ENCODE assay signal across 14 mouse cellular contexts in genomic region chr14:104297316-104298311, GRCm38 (mm10).
DNase-seq lines count a peak whose midpoint lies in the region; ATAC-seq lines count a peak whose summit lies in the region.
"Had no signal": no experiment of that assay in that cellular context is flagged by ENCODE, and none has a peak within 500 bp of the region (broad histone marks: within the 10 kb centered on the region; RNA-seq: fewer than 3 reads in every experiment).

No protein-coding gene starts in this region.

- H3K36me3 ChIP-seq in embryonic facial prominence, embryonic 11.5 days (replicated peaks; ENCODE audit: control insufficient read depth, insufficient read depth, low read depth, low read length) = no peaks in the 10 kb centered on the region
- no peaks in the 10 kb centered on the region for H3K36me3 ChIP-seq in embryonic facial prominence, embryonic 10.5 days (replicated peaks)
- H3K36me3 ChIP-seq in forebrain, embryonic 12.5 days (replicated peaks) = no peaks in the 10 kb centered on the region
- no peaks in the 10 kb centered on the region for H3K36me3 ChIP-seq in limb, embryonic 10.5 days
- H3K36me3 ChIP-seq in neural tube, embryonic 15.5 days = no peaks in the 10 kb centered on the region
- H3K36me3 ChIP-seq in kidney, embryonic 14.5 days (ENCODE audit: control insufficient read depth, insufficient read depth, low read length) = no peaks in the 10 kb centered on the region
- H3K36me3 ChIP-seq: kidney, embryonic 15.5 days had no signal

- H3K4me1 ChIP-seq in embryonic facial prominence, embryonic 11.5 days (ENCODE audit: control insufficient read depth, insufficient read depth, low read length) = no peaks in the 10 kb centered on the region
- H3K4me1 ChIP-seq in embryonic facial prominence, embryonic 10.5 days = peaks cover 8% of the 10 kb centered on the region; the same call in 1 of the 2 replicates
- peaks cover 30% of the 10 kb centered on the region for H3K4me1 ChIP-seq in forebrain, embryonic 12.5 days
- H3K4me1 ChIP-seq in limb, embryonic 10.5 days = peaks cover 40% of the 10 kb centered on the region
- peaks cover 11% of the 10 kb centered on the region; the same call in 1 of the 2 replicates for H3K4me1 ChIP-seq in neural tube, embryonic 15.5 days
- H3K4me1 ChIP-seq in kidney, embryonic 14.5 days (ENCODE audit: control insufficient read depth, insufficient read depth, low read length) = no peaks in the 10 kb centered on the region

- no peaks in the 10 kb centered on the region for H3K27me3 ChIP-seq in embryonic facial prominence, embryonic 11.5 days (ENCODE audit: control insufficient read depth, insufficient read depth, low read length)
- no peaks in the 10 kb centered on the region for H3K27me3 ChIP-seq in embryonic facial prominence, embryonic 10.5 days (replicated peaks; ENCODE audit: low read depth, poor library complexity, severe bottlenecking)
- peaks cover 52% of the 10 kb centered on the region for H3K27me3 ChIP-seq in forebrain, embryonic 12.5 days
- H3K27me3 ChIP-seq in limb, embryonic 10.5 days (ENCODE audit: low read depth, poor library complexity, severe bottlenecking) = no peaks in the 10 kb centered on the region
- peaks cover 6% of the 10 kb centered on the region for H3K27me3 ChIP-seq in neural tube, embryonic 15.5 days (replicated peaks)
- no peaks in the 10 kb centered on the region for H3K27me3 ChIP-seq in kidney, embryonic 14.5 days (ENCODE audit: control insufficient read depth, insufficient read depth, low read length)
- H3K27me3 ChIP-seq: kidney, embryonic 15.5 days had no signal

- H3K27ac ChIP-seq in embryonic facial prominence, embryonic 11.5 days (replicated peaks; ENCODE audit: low read depth, low read length) = no peak overlapping the region
- H3K27ac ChIP-seq in embryonic facial prominence, embryonic 10.5 days (replicated peaks) = no peak overlapping the region
- no peak overlapping the region for H3K27ac ChIP-seq in forebrain, embryonic 12.5 days
- 0 out of 2 replicates have a peak overlapping the region, but pooled peaks have one; percentile 4 for H3K27ac ChIP-seq in limb, embryonic 10.5 days
- no peak overlapping the region for H3K27ac ChIP-seq in neural tube, embryonic 15.5 days (replicated peaks)
- H3K27ac ChIP-seq in kidney, embryonic 14.5 days (ENCODE audit: low read depth, low read length) = no peak overlapping the region
- H3K27ac ChIP-seq: kidney, embryonic 15.5 days had no signal

- H3K9ac ChIP-seq in embryonic facial prominence, embryonic 11.5 days (replicated peaks; ENCODE audit: low read length) = no peak overlapping the region
- H3K9ac ChIP-seq in forebrain, embryonic 12.5 days = no peak overlapping the region
- no peak overlapping the region for H3K9ac ChIP-seq in neural tube, embryonic 15.5 days (replicated peaks)
- no peak overlapping the region for H3K9ac ChIP-seq in kidney, embryonic 14.5 days (ENCODE audit: low read depth, low read length)
- H3K9ac ChIP-seq: kidney, embryonic 15.5 days had no signal

- 53% methylated on average over 15 of the region's 15 CpGs for WGBS in embryonic facial prominence, embryonic 11.5 days
- WGBS in embryonic facial prominence, embryonic 10.5 days = 56% methylated on average over 15 of the region's 15 CpGs
- 13% methylated on average over 15 of the region's 15 CpGs for WGBS in forebrain, embryonic 12.5 days
- WGBS in limb, embryonic 10.5 days = 41% methylated on average over 15 of the region's 15 CpGs
- 20% methylated on average over 15 of the region's 15 CpGs for WGBS in neural tube, embryonic 15.5 days
- WGBS in kidney, embryonic 14.5 days = 37% methylated on average over 15 of the region's 15 CpGs

- no peak overlapping the region for H3K4me2 ChIP-seq in embryonic facial prominence, embryonic 11.5 days (ENCODE audit: low read depth, low read length)
- no peak overlapping the region for H3K4me2 ChIP-seq in forebrain, embryonic 12.5 days
- no peak overlapping the region for H3K4me2 ChIP-seq in neural tube, embryonic 15.5 days
- H3K4me2 ChIP-seq in kidney, embryonic 14.5 days (replicated peaks; ENCODE audit: low read depth, low read length) = no peak overlapping the region
- H3K4me2 ChIP-seq: kidney, embryonic 15.5 days had no signal

- no peaks in the 10 kb centered on the region for H3K9me3 ChIP-seq in embryonic facial prominence, embryonic 11.5 days (replicated peaks; ENCODE audit: control insufficient read depth, low read length)
- H3K9me3 ChIP-seq in embryonic facial prominence, embryonic 10.5 days = no peaks in the 10 kb centered on the region
- no peaks in the 10 kb centered on the region for H3K9me3 ChIP-seq in forebrain, embryonic 12.5 days
- H3K9me3 ChIP-seq in limb, embryonic 10.5 days (replicated peaks) = no peaks in the 10 kb centered on the region
- no peaks in the 10 kb centered on the region for H3K9me3 ChIP-seq in neural tube, embryonic 15.5 days (replicated peaks)
- no peaks in the 10 kb centered on the region for H3K9me3 ChIP-seq in kidney, embryonic 14.5 days (ENCODE audit: control insufficient read depth, low read length)
- H3K9me3 ChIP-seq: kidney, embryonic 15.5 days had no signal

- ATAC-seq in embryonic facial prominence, embryonic 11.5 days (replicated peaks; ENCODE audit: insufficient number of reproducible peaks, low FRiP score, low TSS enrichment, low read depth) = peak; percentile 82
- peak; percentile 94 for ATAC-seq in forebrain, embryonic 12.5 days (ENCODE audit: low FRiP score)
- peak; percentile 77 for ATAC-seq in neural tube, embryonic 15.5 days (ENCODE audit: low FRiP score)
- ATAC-seq in kidney, embryonic 14.5 days (ENCODE audit: low FRiP score, low TSS enrichment) = no peak
- ATAC-seq: lung, postnatal 0 days had no signal

- H3K4me3 ChIP-seq in embryonic facial prominence, embryonic 11.5 days (ENCODE audit: low read depth, low read length) = no peak overlapping the region
- no peak overlapping the region for H3K4me3 ChIP-seq in embryonic facial prominence, embryonic 10.5 days
- H3K4me3 ChIP-seq in forebrain, embryonic 12.5 days (replicated peaks) = no peak overlapping the region
- no peak overlapping the region for H3K4me3 ChIP-seq in limb, embryonic 10.5 days
- no peak overlapping the region for H3K4me3 ChIP-seq in neural tube, embryonic 15.5 days (replicated peaks)
- H3K4me3 ChIP-seq in kidney, embryonic 14.5 days (ENCODE audit: low read length) = no peak overlapping the region
- H3K4me3 ChIP-seq: kidney, embryonic 15.5 days had no signal

- peak; percentile 4 for DNase-seq in embryonic facial prominence, embryonic 11.5 days (ENCODE audit: low spot score)
- no peak for DNase-seq in embryonic facial prominence, embryonic 10.5 days (ENCODE audit: low spot score)
- peak; percentile 40 for DNase-seq in limb, embryonic 10.5 days (ENCODE audit: low spot score)
- DNase-seq in left cerebral cortex, adult 11 months (ENCODE audit: low spot score) = no peak
- DNase-seq in adrenal gland, postnatal 4 days (ENCODE audit: low spot score in 2 of 2) = no peak
- DNase-seq: cerebellum, adult 11-12 months; gastrocnemius, postnatal 36 days; heart, postnatal 10 days; right cerebral cortex, postnatal 14 days had no signal

Comparison
In these comparisons a context has a peak if more than half of its experiments do, and no peak if none do; other contexts are left out.
1. DNase-seq: peak in embryonic facial prominence, embryonic 11.5 days (single experiment) and limb, embryonic 10.5 days (single experiment); none in embryonic facial prominence, embryonic 10.5 days (single experiment), left cerebral cortex, adult 11 months (single experiment) and adrenal gland, postnatal 4 days (0 of 2).